Mouse (Mus musculus) hindbrain, embryonic 15.5 days (tissue): ENCODE results near the gene Hat1. TPM values are rescaled to one million over a fixed set of nuclear protein-coding genes. Genes with fewer than 3 reads are reported as not detected.

Source experiments
- ATAC-seq: fragments of 200-750 bp; cut with Nextera tagmentation; 2 replicates; pipeline ENCODE4 v1.8.0; 2017; ENCODE audit warnings: low read depth, moderate number of reproducible peaks, moderate TSS enrichment; ENCODE audit not compliant: low FRiP score
- H3K27ac ChIP-seq: fragments of 300-500 bp; sonication (generic); replicated peaks from 2 replicates; pipeline ENCODE4 v1.5.1; 2015; ENCODE audit warnings: mild to moderate bottlenecking, inconsistent platforms
- H3K27me3 ChIP-seq: fragments of 300-500 bp; sonication (generic); 2 replicates; pipeline ENCODE4 v1.6.1; 2015; ENCODE audit warnings: control low read depth, inconsistent platforms
- H3K36me3 ChIP-seq: fragments of 300-500 bp; sonication (generic); 2 replicates; pipeline ENCODE4 v1.6.1; 2015; ENCODE audit warnings: control low read depth, inconsistent platforms
- H3K4me1 ChIP-seq: fragments of 300-500 bp; sonication (generic); replicated peaks from 2 replicates; pipeline ENCODE4 v1.6.1; 2015; ENCODE audit warnings: control low read depth, inconsistent platforms
- H3K4me2 ChIP-seq: fragments of 300-500 bp; sonication (generic); 2 replicates; pipeline ENCODE4 v1.6.1; 2015; ENCODE audit warnings: moderate library complexity, mild to moderate bottlenecking, inconsistent platforms
- H3K4me3 ChIP-seq: fragments of 300-500 bp; sonication (generic); 2 replicates; pipeline ENCODE4 v1.5.1; 2015; ENCODE audit warnings: mild to moderate bottlenecking, inconsistent platforms
- H3K9ac ChIP-seq: fragments of 300-500 bp; sonication (generic); 2 replicates; pipeline ENCODE4 v1.6.1; 2015; ENCODE audit warnings: inconsistent platforms
- H3K9me3 ChIP-seq: fragments of 300-500 bp; sonication (generic); 2 replicates; pipeline ENCODE4 v1.6.1; 2016; ENCODE audit warnings: control low read depth, inconsistent platforms
- WGBS: fragments of 180-500 bp; shearing (Covaris S2); methylation state at CpG from one replicate; pipeline ENCODE4 v1.1.7; 2015; 5-methylcytosine and 5-hydroxymethylcytosine counted together
- polyA plus RNA-seq: library from polyadenylated mRNA; unstranded; fragments of >200 nt; fragmentation: Nextera tagmentation; extraction: Ambion mirVana; gene quantifications from 2 replicates; pipeline ENCODE4 v1.2.1, GENCODE M21; 2015

The Hat1 gene
- polyA plus RNA-seq, 1 experiment from 2014 or later, result 52.9 TPM

- H3K4me2 ChIP-seq, result no peak overlapping the region
- no peak overlapping the region for H3K4me3 ChIP-seq
- 95% methylated on average over 6 of the region's 6 CpGs for WGBS
- ATAC-seq, result no peak
- no peaks in the 10 kb centered on the region for H3K36me3 ChIP-seq
- no peak overlapping the region for H3K9ac ChIP-seq
- no peaks in the 10 kb centered on the region for H3K9me3 ChIP-seq
- no peaks in the 10 kb centered on the region for H3K27me3 ChIP-seq
- H3K4me1 ChIP-seq, result peaks cover 13% of the 10 kb centered on the region
- no peak overlapping the region for H3K27ac ChIP-seq
These were observed 992 bp upstream of the Hat1 start for GRCm38 (mm10) chr2:71387766-71388165.

DNA sequence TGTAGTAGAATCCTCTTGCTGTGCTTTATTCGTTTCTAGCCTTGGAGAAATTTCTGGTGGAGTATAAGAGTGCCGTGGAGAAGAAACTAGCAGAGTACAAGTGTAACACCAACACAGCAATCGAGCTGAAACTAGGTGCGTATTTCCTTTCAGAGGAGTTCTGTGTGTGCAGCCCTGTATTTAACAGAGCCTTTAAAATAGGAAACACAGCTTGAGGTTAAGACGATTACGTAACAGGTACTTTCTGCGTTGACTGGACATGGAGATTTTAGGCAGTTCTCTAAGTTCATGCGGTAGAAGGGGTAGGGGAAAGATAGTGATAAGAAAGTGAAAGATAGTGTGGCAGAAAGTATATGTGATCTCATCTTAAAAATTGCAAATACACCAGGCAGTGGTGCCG lies 1.1 kb downstream of the Hat1 start:
- H3K9me3 ChIP-seq, result no peaks in the 10 kb centered on the region
- no peak overlapping the region for H3K27ac ChIP-seq
- peak overlapping the region; percentile 88 for H3K4me3 ChIP-seq
- 68% methylated on average over 9 of the region's 9 CpGs for WGBS
- H3K4me1 ChIP-seq, result peaks cover 13% of the 10 kb centered on the region
- peak overlapping the region; percentile 79 for H3K4me2 ChIP-seq
- peak overlapping the region; percentile 61 for H3K9ac ChIP-seq
- peaks cover 5% of the 10 kb centered on the region; the same call in 1 of the 2 replicates for H3K36me3 ChIP-seq
- H3K27me3 ChIP-seq, result no peaks in the 10 kb centered on the region
- ATAC-seq, result no peak

GRCm38 (mm10) chr2:71405613-71406012 lies 16.9 kb downstream of the Hat1 start:
- WGBS, result 98% methylated on average over 1 of the region's 1 CpGs
- Histone ChIP-seq H3K4me3 (no peak overlapping the region), H3K9me3 (no peaks in the 10 kb centered on the region), H3K27me3 (no peaks in the 10 kb centered on the region), H3K27ac (no peak overlapping the region), H3K9ac (no peak overlapping the region), H3K36me3 (peaks cover 8% of the 10 kb centered on the region), H3K4me1 (no peaks in the 10 kb centered on the region), H3K4me2 (no peak overlapping the region)
- no peak for ATAC-seq

DNA sequence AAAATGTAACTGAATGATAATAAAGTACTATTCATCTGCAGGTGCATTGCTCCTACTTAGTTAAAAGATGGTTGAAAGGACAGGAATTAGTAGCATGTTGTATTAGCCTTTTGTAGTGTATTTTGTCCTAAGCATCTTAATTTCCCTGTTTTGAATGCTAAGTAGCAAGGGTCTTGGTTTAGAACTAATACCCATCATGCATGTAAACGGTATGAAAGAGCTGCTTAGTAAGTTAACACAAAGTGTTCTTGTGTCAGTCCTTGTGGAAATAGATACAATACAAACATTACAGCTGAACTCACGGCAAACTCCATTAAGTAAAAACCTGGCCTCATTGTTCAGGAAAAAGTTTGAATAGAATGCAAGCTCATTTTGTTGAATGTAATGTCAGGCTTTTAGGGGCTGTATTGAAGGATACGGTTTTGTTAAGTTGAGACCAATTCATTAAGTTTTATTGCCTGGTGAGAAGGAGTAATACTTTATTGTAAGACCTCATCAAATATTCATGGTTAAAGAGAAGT lies 30.1 kb downstream of the Hat1 start:
- no peaks in the 10 kb centered on the region for H3K4me1 ChIP-seq
- H3K9me3 ChIP-seq, result no peaks in the 10 kb centered on the region
- ATAC-seq, result no peak
- 42% methylated on average over 3 of the region's 3 CpGs for WGBS
- no peak overlapping the region for H3K27ac ChIP-seq
- peaks cover 5% of the 10 kb centered on the region for H3K36me3 ChIP-seq
- no peak overlapping the region for H3K4me3 ChIP-seq
- H3K4me2 ChIP-seq, result no peak overlapping the region
- H3K9ac ChIP-seq, result no peak overlapping the region
- H3K27me3 ChIP-seq, result no peaks in the 10 kb centered on the region

- Histone ChIP-seq H3K4me2 (no peak overlapping the region), H3K36me3 (peaks cover 5% of the 10 kb centered on the region), H3K9me3 (no peaks in the 10 kb centered on the region), H3K27me3 (no peaks in the 10 kb centered on the region), H3K9ac (no peak overlapping the region), H3K4me1 (no peaks in the 10 kb centered on the region), H3K4me3 (no peak overlapping the region), H3K27ac (no peak overlapping the region)
- ATAC-seq, result no peak
- WGBS, result 82% methylated on average over 3 of the region's 3 CpGs
These were observed 30.6 kb downstream of the Hat1 start for GRCm38 (mm10) chr2:71419408-71419807.

GRCm38 (mm10) chr2:71420895-71421425 lies 32.2 kb downstream of the Hat1 start:
- H3K4me2 ChIP-seq, result no peak overlapping the region
- H3K36me3 ChIP-seq, result peaks cover 5% of the 10 kb centered on the region
- H3K9ac ChIP-seq, result no peak overlapping the region
- no peak overlapping the region for H3K27ac ChIP-seq
- WGBS, result 81% methylated on average over 9 of the region's 9 CpGs
- H3K27me3 ChIP-seq, result no peaks in the 10 kb centered on the region
- no peak for ATAC-seq
- H3K4me3 ChIP-seq, result no peak overlapping the region
- no peaks in the 10 kb centered on the region for H3K4me1 ChIP-seq
- H3K9me3 ChIP-seq, result no peaks in the 10 kb centered on the region

- Histone ChIP-seq H3K27me3 (no peaks in the 10 kb centered on the region), H3K4me3 (no peak overlapping the region), H3K9me3 (no peaks in the 10 kb centered on the region), H3K4me2 (no peak overlapping the region), H3K27ac (no peak overlapping the region), H3K4me1 (no peaks in the 10 kb centered on the region), H3K9ac (no peak overlapping the region), H3K36me3 (peaks cover 5% of the 10 kb centered on the region)
- WGBS, result 86% methylated on average over 4 of the region's 4 CpGs
- ATAC-seq, result no peak
These were observed 35.8 kb downstream of the Hat1 start for GRCm38 (mm10) chr2:71424545-71424944.

DNA sequence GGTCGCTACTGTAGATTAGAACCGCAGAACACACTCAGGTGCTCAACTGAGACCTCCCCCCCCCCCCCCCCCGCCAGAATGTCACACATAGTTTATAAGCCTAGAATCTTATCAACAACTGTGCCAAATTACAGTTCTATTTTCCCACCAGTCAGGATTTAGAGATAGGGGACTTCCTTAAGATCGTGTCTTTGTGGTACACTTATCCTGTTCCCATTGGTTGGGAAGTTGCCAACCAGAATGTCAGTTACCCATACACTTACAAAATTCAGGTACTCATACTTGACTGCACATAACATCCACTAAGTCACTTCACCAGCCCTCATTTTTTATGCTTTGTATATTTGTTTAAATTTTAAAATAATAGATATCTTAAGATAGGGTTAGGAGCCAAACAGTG lies 46.7 kb downstream of the Hat1 start:
- ATAC-seq, result no peak
- no peaks in the 10 kb centered on the region for H3K9me3 ChIP-seq
- no peaks in the 10 kb centered on the region for H3K4me1 ChIP-seq
- no peaks in the 10 kb centered on the region for H3K27me3 ChIP-seq
- H3K36me3 ChIP-seq, result peaks cover 12% of the 10 kb centered on the region
- no peak overlapping the region for H3K4me2 ChIP-seq
- H3K9ac ChIP-seq, result no peak overlapping the region
- H3K4me3 ChIP-seq, result no peak overlapping the region
- H3K27ac ChIP-seq, result no peak overlapping the region
- 86% methylated on average over 4 of the region's 4 CpGs for WGBS

DNA sequence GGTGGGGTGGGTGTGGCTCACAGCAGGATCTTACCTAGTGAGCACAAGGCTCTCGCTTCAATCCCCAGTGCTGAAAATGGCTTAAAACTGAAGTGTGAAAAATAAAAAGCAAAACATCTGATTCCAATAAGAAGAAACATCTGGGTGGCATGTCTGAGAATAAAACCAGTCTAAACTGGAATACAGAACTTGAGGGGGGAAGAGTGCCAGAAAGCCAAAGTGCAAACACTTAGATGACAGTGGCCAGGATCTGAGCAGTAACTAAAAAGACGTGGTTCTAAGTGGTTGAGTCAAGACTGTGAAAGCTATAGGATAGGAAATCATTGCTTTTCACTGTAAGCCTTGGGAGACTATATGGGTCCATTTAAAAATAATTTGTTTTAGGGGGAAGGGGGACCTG lies 54.6 kb downstream of the Hat1 start:
- no peak overlapping the region for H3K27ac ChIP-seq
- H3K4me3 ChIP-seq, result no peak overlapping the region
- no peaks in the 10 kb centered on the region for H3K9me3 ChIP-seq
- no peaks in the 10 kb centered on the region for H3K4me1 ChIP-seq
- H3K27me3 ChIP-seq, result no peaks in the 10 kb centered on the region
- 49% methylated on average over 2 of the region's 2 CpGs for WGBS
- H3K36me3 ChIP-seq, result peaks cover 10% of the 10 kb centered on the region
- H3K4me2 ChIP-seq, result no peak overlapping the region
- no peak for ATAC-seq
- H3K9ac ChIP-seq, result no peak overlapping the region

GRCm38 (mm10) chr2:71445536-71446196 lies 56.9 kb downstream of the Hat1 start:
- H3K36me3 ChIP-seq, result peaks cover 9% of the 10 kb centered on the region
- H3K27me3 ChIP-seq, result no peaks in the 10 kb centered on the region
- H3K9ac ChIP-seq, result no peak overlapping the region
- H3K4me2 ChIP-seq, result no peak overlapping the region
- 48% methylated on average over 17 of the region's 17 CpGs for WGBS
- H3K9me3 ChIP-seq, result no peaks in the 10 kb centered on the region
- no peak for ATAC-seq
- H3K27ac ChIP-seq, result no peak overlapping the region
- H3K4me3 ChIP-seq, result no peak overlapping the region
- H3K4me1 ChIP-seq, result no peaks in the 10 kb centered on the region

GRCm38 (mm10) chr2:71449604-71450003 lies 60.8 kb downstream of the Hat1 start:
- Histone ChIP-seq H3K4me1 (0 out of 2 replicates have a peak, but pooled peaks cover 4% of the 10 kb centered on the region), H3K9me3 (no peaks in the 10 kb centered on the region), H3K9ac (no peak overlapping the region), H3K27ac (no peak overlapping the region), H3K27me3 (no peaks in the 10 kb centered on the region), H3K4me2 (no peak overlapping the region), H3K36me3 (no peaks in the 10 kb centered on the region), H3K4me3 (no peak overlapping the region)
- no peak for ATAC-seq
- 15% methylated on average over 2 of the region's 2 CpGs for WGBS

DNA sequence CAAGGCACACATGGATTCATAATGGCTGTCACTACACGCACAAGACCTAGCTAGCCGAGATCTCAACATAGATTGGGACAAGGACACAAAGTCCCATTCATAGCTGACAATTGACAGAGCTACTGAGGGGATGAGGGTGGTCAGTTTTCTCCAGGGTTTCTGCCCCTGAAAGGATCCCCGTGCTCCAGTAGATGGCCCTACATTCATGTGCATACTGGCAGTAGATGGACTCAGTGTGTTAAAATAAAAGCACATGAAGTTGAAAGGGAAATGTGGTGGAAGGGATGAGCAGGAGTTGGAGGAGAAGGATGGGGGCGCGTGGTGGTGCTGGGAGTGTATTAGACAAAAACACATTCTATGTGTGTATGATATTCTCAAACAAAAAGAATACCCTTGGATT lies 63.0 kb downstream of the Hat1 start:
- no peak for ATAC-seq
- H3K36me3 ChIP-seq, result no peaks in the 10 kb centered on the region
- H3K27ac ChIP-seq, result no peak overlapping the region
- H3K4me3 ChIP-seq, result no peak overlapping the region
- H3K27me3 ChIP-seq, result no peaks in the 10 kb centered on the region
- H3K9me3 ChIP-seq, result no peaks in the 10 kb centered on the region
- H3K9ac ChIP-seq, result no peak overlapping the region
- H3K4me1 ChIP-seq, result 0 out of 2 replicates have a peak, but pooled peaks cover 4% of the 10 kb centered on the region
- no peak overlapping the region for H3K4me2 ChIP-seq
- 60% methylated on average over 5 of the region's 5 CpGs for WGBS
